Mouse (Mus musculus): Measurements from ENCODE around the gene Smarca2.

DNA sequence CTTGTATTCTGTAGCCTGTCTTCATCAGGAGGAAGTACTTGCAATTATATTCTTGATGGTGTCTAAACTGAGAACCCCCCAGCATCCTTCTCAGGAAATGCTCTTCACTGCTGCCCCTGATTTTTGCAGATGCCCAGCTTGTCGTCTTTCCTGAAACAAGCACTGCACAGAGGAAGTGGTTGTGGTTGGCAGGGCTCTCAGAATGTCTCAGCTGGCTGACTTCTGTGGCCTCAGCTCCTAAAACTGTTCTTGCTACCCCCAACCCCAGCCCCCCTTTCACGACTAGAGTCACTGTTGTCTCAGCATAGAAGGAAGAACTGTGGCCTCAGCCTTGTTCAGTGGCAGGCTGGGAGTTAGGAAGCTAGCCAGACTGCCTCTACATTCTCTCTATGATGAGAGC lies 41.3 kb downstream of the Smarca2 start:
- TF ChIP-seq POLR2A (IDR thresholded peaks at IDR 0.05; ENCODE audit: control insufficient read depth, low read depth, low read length) (no peak), CTCF (IDR thresholded peaks at IDR 0.05; ENCODE audit: control insufficient read depth, insufficient read depth, insufficient replicate concordance, low read depth, low read length) (no peak)
